Mouse (Mus musculus) forebrain, embryonic 13.5 days (tissue): ENCODE results near the gene Bcl3. TPM values are rescaled to one million over a fixed set of nuclear protein-coding genes. Genes with fewer than 3 reads are reported as not detected.
A peak's percentile ranks its signal among the peaks of the same experiment; 100 is the strongest.

Experiments used
- ATAC-seq: fragments of 200-750 bp; cut with Nextera tagmentation; 2 replicates; pipeline ENCODE4 v1.8.0; 2017
- H3K27ac ChIP-seq: fragments of 300-500 bp; sonication (generic); 2 replicates; pipeline ENCODE4 v1.5.1; 2015; ENCODE audit warnings: inconsistent platforms, mild to moderate bottlenecking, moderate library complexity
- H3K27me3 ChIP-seq: fragments of 300-500 bp; sonication (generic); 2 replicates; pipeline ENCODE4 v1.6.1; 2015; ENCODE audit warnings: mild to moderate bottlenecking, inconsistent platforms
- H3K36me3 ChIP-seq: fragments of 300-500 bp; sonication (generic); 2 replicates; pipeline ENCODE4 v1.6.1; 2015; ENCODE audit warnings: mild to moderate bottlenecking, inconsistent platforms; ENCODE audit not compliant: poor library complexity, severe bottlenecking
- H3K4me1 ChIP-seq: fragments of 300-500 bp; sonication (generic); 2 replicates; pipeline ENCODE4 v1.6.1; 2015; ENCODE audit warnings: inconsistent platforms
- H3K4me2 ChIP-seq: fragments of 300-500 bp; sonication (generic); 2 replicates; pipeline ENCODE4 v1.6.1; 2015; ENCODE audit warnings: inconsistent platforms, mild to moderate bottlenecking, moderate library complexity
- H3K4me3 ChIP-seq: fragments of 300-500 bp; sonication (generic); 2 replicates; pipeline ENCODE4 v1.5.1; 2015; ENCODE audit warnings: mild to moderate bottlenecking, inconsistent platforms
- H3K9ac ChIP-seq: fragments of 300-500 bp; sonication (generic); 2 replicates; pipeline ENCODE4 v1.6.1; 2015; ENCODE audit warnings: mild to moderate bottlenecking, inconsistent platforms
- H3K9me3 ChIP-seq: fragments of 300-500 bp; sonication (generic); replicated peaks from 2 replicates; pipeline ENCODE4 v1.6.1; 2016; ENCODE audit warnings: inconsistent platforms
- WGBS: fragments of 180-500 bp; shearing (Covaris S2); methylation state at CpG from one replicate; pipeline ENCODE4 v1.1.7; 2015; 5-methylcytosine and 5-hydroxymethylcytosine counted together
- polyA plus RNA-seq: library from polyadenylated mRNA; unstranded; fragments of >200 nt; fragmentation: Nextera tagmentation; extraction: Ambion mirVana; gene quantifications from 2 replicates; pipeline ENCODE4 v1.2.1, GENCODE M21; 2015

Gene Bcl3
- polyA plus RNA-seq, 1 experiment from 2014 or later = 0.23 TPM

- peaks cover 6% of the 10 kb centered on the region; the same call in 1 of the 2 replicates for H3K4me1 ChIP-seq
- peak within 1 kb of the TSS; percentile 39 for H3K4me3 ChIP-seq
- H3K36me3 ChIP-seq = no peaks in the 10 kb centered on the region
- no peak within 1 kb of the TSS for H3K27ac ChIP-seq
- WGBS = 2% methylated on average over 31 of the region's 33 CpGs
- no peaks in the 10 kb centered on the region for H3K9me3 ChIP-seq
- peak within 1 kb of the TSS; percentile 58 for H3K9ac ChIP-seq
- peak; percentile 91 for ATAC-seq
- H3K4me2 ChIP-seq = peak within 1 kb of the TSS; percentile 61
- peaks cover 28% of the 10 kb centered on the region for H3K27me3 ChIP-seq
Observed at GRCm38 (mm10) chr7:19851858-19852570, 29.4 kb upstream of the Bcl3 start, which contains the start of gene Gm19345. Gene Gm19345, plus strand, starts transcription at chr7:19852003.

- Histone ChIP-seq H3K36me3 (no peaks in the 10 kb centered on the region), H3K4me2 (no peak overlapping the region), H3K9ac (no peak overlapping the region), H3K27ac (no peak overlapping the region), H3K4me3 (no peak overlapping the region), H3K9me3 (no peaks in the 10 kb centered on the region), H3K27me3 (peaks cover 32% of the 10 kb centered on the region), H3K4me1 (no peaks in the 10 kb centered on the region)
- ATAC-seq = no peak
- 73% methylated on average over 15 of the region's 15 CpGs for WGBS
Observed at GRCm38 (mm10) chr7:19844521-19845171, 22.1 kb upstream of the Bcl3 start.

- Histone ChIP-seq H3K4me2 (no peak overlapping the region), H3K4me1 (no peaks in the 10 kb centered on the region), H3K9me3 (no peaks in the 10 kb centered on the region), H3K36me3 (no peaks in the 10 kb centered on the region), H3K27ac (no peak overlapping the region), H3K9ac (no peak overlapping the region), H3K4me3 (no peak overlapping the region), H3K27me3 (peaks cover 31% of the 10 kb centered on the region)
- ATAC-seq = peak; percentile 30; the same call in 1 of the 2 replicates
- 4% methylated on average over 11 of the region's 11 CpGs for WGBS
Observed at GRCm38 (mm10) chr7:19843561-19843960, 21.0 kb upstream of the Bcl3 start.

GRCm38 (mm10) chr7:19842885-19843504 lies 20.4 kb upstream of the Bcl3 start:
- Histone ChIP-seq H3K4me1 (no peaks in the 10 kb centered on the region), H3K27ac (no peak overlapping the region), H3K27me3 (peaks cover 28% of the 10 kb centered on the region), H3K4me3 (no peak overlapping the region), H3K36me3 (no peaks in the 10 kb centered on the region), H3K9ac (no peak overlapping the region), H3K9me3 (no peaks in the 10 kb centered on the region), H3K4me2 (no peak overlapping the region)
- ATAC-seq = no peak
- 31% methylated on average over 19 of the region's 19 CpGs for WGBS

GRCm38 (mm10) chr7:19841686-19842413 lies 19.3 kb upstream of the Bcl3 start:
- H3K36me3 ChIP-seq = no peaks in the 10 kb centered on the region
- no peaks in the 10 kb centered on the region for H3K9me3 ChIP-seq
- no peak overlapping the region for H3K27ac ChIP-seq
- H3K27me3 ChIP-seq = peaks cover 22% of the 10 kb centered on the region
- no peak overlapping the region for H3K4me2 ChIP-seq
- H3K4me3 ChIP-seq = no peak overlapping the region
- no peaks in the 10 kb centered on the region for H3K4me1 ChIP-seq
- 84% methylated on average over 21 of the region's 21 CpGs for WGBS
- no peak for ATAC-seq
- H3K9ac ChIP-seq = no peak overlapping the region

GRCm38 (mm10) chr7:19840936-19841335 lies 18.4 kb upstream of the Bcl3 start:
- no peak overlapping the region for H3K4me3 ChIP-seq
- H3K36me3 ChIP-seq = no peaks in the 10 kb centered on the region
- no peak overlapping the region for H3K27ac ChIP-seq
- H3K27me3 ChIP-seq = peaks cover 20% of the 10 kb centered on the region
- no peak for ATAC-seq
- H3K9ac ChIP-seq = no peak overlapping the region
- H3K4me1 ChIP-seq = no peaks in the 10 kb centered on the region
- WGBS = 88% methylated on average over 3 of the region's 3 CpGs
- no peak overlapping the region for H3K4me2 ChIP-seq
- no peaks in the 10 kb centered on the region for H3K9me3 ChIP-seq

- Histone ChIP-seq H3K36me3 (no peaks in the 10 kb centered on the region), H3K27ac (no peak overlapping the region), H3K4me2 (no peak overlapping the region), H3K9ac (no peak overlapping the region), H3K4me1 (no peaks in the 10 kb centered on the region), H3K4me3 (no peak overlapping the region), H3K9me3 (no peaks in the 10 kb centered on the region), H3K27me3 (peaks cover 20% of the 10 kb centered on the region)
- 86% methylated on average over 4 of the region's 4 CpGs for WGBS
- no peak for ATAC-seq
Observed at GRCm38 (mm10) chr7:19840371-19840770, 17.8 kb upstream of the Bcl3 start.

- Histone ChIP-seq H3K9ac (no peak overlapping the region), H3K4me1 (no peaks in the 10 kb centered on the region), H3K9me3 (no peaks in the 10 kb centered on the region), H3K27ac (no peak overlapping the region), H3K4me3 (no peak overlapping the region), H3K36me3 (no peaks in the 10 kb centered on the region), H3K27me3 (peaks cover 2% of the 10 kb centered on the region; the same call in 1 of the 2 replicates), H3K4me2 (no peak overlapping the region)
- no peak for ATAC-seq
- 64% methylated on average over 3 of the region's 3 CpGs for WGBS
Observed at GRCm38 (mm10) chr7:19836843-19837242, 14.3 kb upstream of the Bcl3 start.

- Histone ChIP-seq H3K36me3 (no peaks in the 10 kb centered on the region), H3K27me3 (peaks cover 6% of the 10 kb centered on the region; the same call in 1 of the 2 replicates), H3K4me2 (no peak overlapping the region), H3K9me3 (no peaks in the 10 kb centered on the region), H3K4me3 (no peak overlapping the region), H3K4me1 (no peaks in the 10 kb centered on the region), H3K9ac (no peak overlapping the region), H3K27ac (no peak overlapping the region)
- 64% methylated on average over 3 of the region's 3 CpGs for WGBS
- ATAC-seq = no peak
Observed at GRCm38 (mm10) chr7:19834055-19834454, 11.5 kb upstream of the Bcl3 start.

- 52% methylated on average over 9 of the region's 9 CpGs for WGBS
- Histone ChIP-seq H3K4me1 (no peaks in the 10 kb centered on the region), H3K27me3 (peaks cover 6% of the 10 kb centered on the region; the same call in 1 of the 2 replicates), H3K9ac (no peak overlapping the region), H3K4me2 (no peak overlapping the region), H3K4me3 (no peak overlapping the region), H3K9me3 (no peaks in the 10 kb centered on the region), H3K36me3 (no peaks in the 10 kb centered on the region), H3K27ac (no peak overlapping the region)
- no peak for ATAC-seq
Observed at GRCm38 (mm10) chr7:19831837-19832236, 9.3 kb upstream of the Bcl3 start.

GRCm38 (mm10) chr7:19830682-19831156 lies 8.1 kb upstream of the Bcl3 start:
- Histone ChIP-seq H3K4me2 (no peak overlapping the region), H3K4me1 (no peaks in the 10 kb centered on the region), H3K9ac (no peak overlapping the region), H3K27ac (no peak overlapping the region), H3K27me3 (peaks cover 6% of the 10 kb centered on the region; the same call in 1 of the 2 replicates), H3K9me3 (no peaks in the 10 kb centered on the region), H3K36me3 (no peaks in the 10 kb centered on the region), H3K4me3 (no peak overlapping the region)
- ATAC-seq = no peak
- WGBS = 36% methylated on average over 13 of the region's 13 CpGs
